Mouse (Mus musculus): ENCODE measurements around the gene Majin. TPM values are rescaled to one million over a fixed set of nuclear protein-coding genes. Genes with fewer than 3 reads are reported as not detected.

The Majin gene
- polyA plus RNA-seq, 1 experiment from 2014 or later = not detected

GRCm38 (mm10) chr19:6206716-6207115, 22.5 kb downstream of the Majin start:
- WGBS = 71% methylated on average over 5 of the region's 5 CpGs
- no peak overlapping the region for H3K4me3 ChIP-seq (ENCODE audit: low read depth, low read length)
- DNase-seq (ENCODE audit: low spot score) (no peak), ATAC-seq (ENCODE audit: insufficient read depth, low FRiP score, low TSS enrichment) (no peak)
- H3K9me3 ChIP-seq (ENCODE audit: control insufficient read depth, low read length) = no peaks in the 10 kb centered on the region
- H3K4me2 ChIP-seq (ENCODE audit: low read depth) = no peak overlapping the region
- no peak overlapping the region for H3K9ac ChIP-seq (ENCODE audit: low read length)
- no peaks in the 10 kb centered on the region for H3K36me3 ChIP-seq (ENCODE audit: control insufficient read depth, insufficient read depth, low read length)
- no peaks in the 10 kb centered on the region for H3K4me1 ChIP-seq (ENCODE audit: control insufficient read depth, insufficient read depth, low read length)
- H3K27me3 ChIP-seq (ENCODE audit: control insufficient read depth, insufficient read depth, low read length) = no peaks in the 10 kb centered on the region
- no peak overlapping the region for H3K27ac ChIP-seq (ENCODE audit: low read depth, low read length)

GRCm38 (mm10) chr19:6216046-6216705, 32.0 kb downstream of the Majin start:
- no peak overlapping the region for H3K4me2 ChIP-seq (ENCODE audit: low read depth)
- no peak overlapping the region for H3K9ac ChIP-seq (ENCODE audit: low read length)
- no peak overlapping the region for H3K27ac ChIP-seq (ENCODE audit: low read depth, low read length)
- no peaks in the 10 kb centered on the region for H3K36me3 ChIP-seq (ENCODE audit: control insufficient read depth, insufficient read depth, low read length)
- DNase-seq (ENCODE audit: low spot score) (no peak), ATAC-seq (ENCODE audit: insufficient read depth, low FRiP score, low TSS enrichment) (no peak)
- H3K9me3 ChIP-seq (ENCODE audit: control insufficient read depth, low read length) = no peaks in the 10 kb centered on the region
- no peaks in the 10 kb centered on the region for H3K27me3 ChIP-seq (ENCODE audit: control insufficient read depth, insufficient read depth, low read length)
- no peak overlapping the region for H3K4me3 ChIP-seq (ENCODE audit: low read depth, low read length)
- H3K4me1 ChIP-seq (ENCODE audit: control insufficient read depth, insufficient read depth, low read length) = no peaks in the 10 kb centered on the region
- 76% methylated on average over 6 of the region's 6 CpGs for WGBS

GRCm38 (mm10) chr19:6218606-6219005, 34.4 kb downstream of the Majin start:
- 79% methylated on average over 6 of the region's 6 CpGs for WGBS
- Histone ChIP-seq H3K4me3 (ENCODE audit: low read depth, low read length) (no peak overlapping the region), H3K36me3 (ENCODE audit: control insufficient read depth, insufficient read depth, low read length) (no peaks in the 10 kb centered on the region), H3K4me1 (ENCODE audit: control insufficient read depth, insufficient read depth, low read length) (no peaks in the 10 kb centered on the region), H3K27me3 (ENCODE audit: control insufficient read depth, insufficient read depth, low read length) (no peaks in the 10 kb centered on the region), H3K4me2 (ENCODE audit: low read depth) (no peak overlapping the region), H3K27ac (ENCODE audit: low read depth, low read length) (no peak overlapping the region), H3K9me3 (ENCODE audit: control insufficient read depth, low read length) (no peaks in the 10 kb centered on the region), H3K9ac (ENCODE audit: low read length) (no peak overlapping the region)
- ATAC-seq (ENCODE audit: insufficient read depth, low FRiP score, low TSS enrichment) (no peak), DNase-seq (ENCODE audit: low spot score) (no peak)

GRCm38 (mm10) chr19:6226135-6226534, 41.9 kb downstream of the Majin start, which contains the start of gene Gpha2:
Gpha2 (plus strand) TSS chr19:6226380.
- H3K9me3 ChIP-seq (ENCODE audit: control insufficient read depth, low read length) = no peaks in the 10 kb centered on the region
- no peak within 1 kb of the TSS for H3K4me3 ChIP-seq (ENCODE audit: low read depth, low read length)
- H3K27ac ChIP-seq (ENCODE audit: low read depth, low read length) = no peak within 1 kb of the TSS
- peaks cover 9% of the 10 kb centered on the region for H3K36me3 ChIP-seq (ENCODE audit: control insufficient read depth, insufficient read depth, low read length)
- H3K4me2 ChIP-seq (ENCODE audit: low read depth) = no peak within 1 kb of the TSS
- no peaks in the 10 kb centered on the region for H3K27me3 ChIP-seq (ENCODE audit: control insufficient read depth, insufficient read depth, low read length)
- DNase-seq (ENCODE audit: low spot score) (peak; percentile 23), ATAC-seq (ENCODE audit: insufficient read depth, low FRiP score, low TSS enrichment) (no peak)
- no peak within 1 kb of the TSS for H3K9ac ChIP-seq (ENCODE audit: low read length)
- 8% methylated on average over 2 of the region's 2 CpGs for WGBS
- no peaks in the 10 kb centered on the region for H3K4me1 ChIP-seq (ENCODE audit: control insufficient read depth, insufficient read depth, low read length)

- no peak overlapping the region for H3K4me2 ChIP-seq (ENCODE audit: low read depth)
- no peak overlapping the region for H3K27ac ChIP-seq (ENCODE audit: low read depth, low read length)
- DNase-seq (ENCODE audit: low spot score) (no peak), ATAC-seq (ENCODE audit: insufficient read depth, low FRiP score, low TSS enrichment) (no peak)
- WGBS = 86% methylated on average over 14 of the region's 14 CpGs
- H3K4me1 ChIP-seq (ENCODE audit: control insufficient read depth, insufficient read depth, low read length) = no peaks in the 10 kb centered on the region
- H3K9ac ChIP-seq (ENCODE audit: low read length) = no peak overlapping the region
- no peaks in the 10 kb centered on the region for H3K27me3 ChIP-seq (ENCODE audit: control insufficient read depth, insufficient read depth, low read length)
- peaks cover 9% of the 10 kb centered on the region for H3K36me3 ChIP-seq (ENCODE audit: control insufficient read depth, insufficient read depth, low read length)
- H3K4me3 ChIP-seq (ENCODE audit: low read depth, low read length) = no peak overlapping the region
- no peaks in the 10 kb centered on the region for H3K9me3 ChIP-seq (ENCODE audit: control insufficient read depth, low read length)
Observed at GRCm38 (mm10) chr19:6226763-6227162, 42.6 kb downstream of the Majin start.

- ATAC-seq (ENCODE audit: insufficient read depth, low FRiP score, low TSS enrichment) (no peak), DNase-seq (ENCODE audit: low spot score) (no peak)
- H3K4me3 ChIP-seq (ENCODE audit: low read depth, low read length) = no peak overlapping the region
- H3K4me2 ChIP-seq (ENCODE audit: low read depth) = no peak overlapping the region
- H3K36me3 ChIP-seq (ENCODE audit: control insufficient read depth, insufficient read depth, low read length) = peaks cover 9% of the 10 kb centered on the region
- H3K9ac ChIP-seq (ENCODE audit: low read length) = no peak overlapping the region
- H3K9me3 ChIP-seq (ENCODE audit: control insufficient read depth, low read length) = no peaks in the 10 kb centered on the region
- H3K27ac ChIP-seq (ENCODE audit: low read depth, low read length) = no peak overlapping the region
- no peaks in the 10 kb centered on the region for H3K27me3 ChIP-seq (ENCODE audit: control insufficient read depth, insufficient read depth, low read length)
- H3K4me1 ChIP-seq (ENCODE audit: control insufficient read depth, insufficient read depth, low read length) = no peaks in the 10 kb centered on the region
- WGBS = 86% methylated on average over 4 of the region's 4 CpGs
Observed at GRCm38 (mm10) chr19:6227864-6228263, 43.7 kb downstream of the Majin start.

GRCm38 (mm10) chr19:6230411-6230810, 46.2 kb downstream of the Majin start:
- H3K27ac ChIP-seq (ENCODE audit: low read depth, low read length) = no peak overlapping the region
- peaks cover 10% of the 10 kb centered on the region for H3K36me3 ChIP-seq (ENCODE audit: control insufficient read depth, insufficient read depth, low read length)
- no peak overlapping the region for H3K4me3 ChIP-seq (ENCODE audit: low read depth, low read length)
- no peaks in the 10 kb centered on the region for H3K9me3 ChIP-seq (ENCODE audit: control insufficient read depth, low read length)
- no peak overlapping the region for H3K9ac ChIP-seq (ENCODE audit: low read length)
- peaks cover 8% of the 10 kb centered on the region for H3K4me1 ChIP-seq (ENCODE audit: control insufficient read depth, insufficient read depth, low read length)
- DNase-seq (ENCODE audit: low spot score) (no peak), ATAC-seq (ENCODE audit: insufficient read depth, low FRiP score, low TSS enrichment) (no peak)
- WGBS = 86% methylated on average over 4 of the region's 4 CpGs
- H3K27me3 ChIP-seq (ENCODE audit: control insufficient read depth, insufficient read depth, low read length) = no peaks in the 10 kb centered on the region
- no peak overlapping the region for H3K4me2 ChIP-seq (ENCODE audit: low read depth)

- Histone ChIP-seq H3K4me3 (ENCODE audit: low read depth, low read length) (no peak overlapping the region), H3K4me2 (ENCODE audit: low read depth) (no peak overlapping the region), H3K9ac (ENCODE audit: low read length) (no peak overlapping the region), H3K36me3 (ENCODE audit: control insufficient read depth, insufficient read depth, low read length) (peaks cover 10% of the 10 kb centered on the region), H3K27ac (ENCODE audit: low read depth, low read length) (no peak overlapping the region), H3K4me1 (ENCODE audit: control insufficient read depth, insufficient read depth, low read length) (peaks cover 8% of the 10 kb centered on the region), H3K27me3 (ENCODE audit: control insufficient read depth, insufficient read depth, low read length) (no peaks in the 10 kb centered on the region), H3K9me3 (ENCODE audit: control insufficient read depth, low read length) (no peaks in the 10 kb centered on the region)
- DNase-seq (ENCODE audit: low spot score) (no peak), ATAC-seq (ENCODE audit: insufficient read depth, low FRiP score, low TSS enrichment) (no peak)
- WGBS = 90% methylated on average over 2 of the region's 2 CpGs
Observed at GRCm38 (mm10) chr19:6231036-6231435, 46.8 kb downstream of the Majin start.

GRCm38 (mm10) chr19:6233647-6234046, 49.5 kb downstream of the Majin start:
- Histone ChIP-seq H3K27me3 (ENCODE audit: control insufficient read depth, insufficient read depth, low read length) (no peaks in the 10 kb centered on the region), H3K4me2 (ENCODE audit: low read depth) (no peak overlapping the region), H3K4me1 (ENCODE audit: control insufficient read depth, insufficient read depth, low read length) (peaks cover 8% of the 10 kb centered on the region), H3K9ac (ENCODE audit: low read length) (no peak overlapping the region), H3K36me3 (ENCODE audit: control insufficient read depth, insufficient read depth, low read length) (peaks cover 7% of the 10 kb centered on the region), H3K27ac (ENCODE audit: low read depth, low read length) (no peak overlapping the region), H3K4me3 (ENCODE audit: low read depth, low read length) (no peak overlapping the region), H3K9me3 (ENCODE audit: control insufficient read depth, low read length) (no peaks in the 10 kb centered on the region)
- DNase-seq (ENCODE audit: low spot score) = no peak
- WGBS = 94% methylated on average over 16 of the region's 16 CpGs
- no peak for ATAC-seq (ENCODE audit: insufficient read depth, low FRiP score, low TSS enrichment)

All from neural tube, embryonic 11.5 days (tissue).